Mouse (Mus musculus) stomach, embryonic 16.5 days (tissue): ENCODE measurements around the gene Rag2. TPM values are rescaled to one million over a fixed set of nuclear protein-coding genes. Genes with fewer than 3 reads are reported as not detected.

Experiments
- ATAC-seq: fragments of 200-750 bp; cut with Nextera tagmentation; 2 replicates; pipeline ENCODE4 v1.8.0; 2017; ENCODE audit warnings: moderate number of reproducible peaks, moderate TSS enrichment; ENCODE audit not compliant: insufficient read depth, low FRiP score
- H3K27ac ChIP-seq: fragments of 300-500 bp; sonication (generic); 2 replicates; pipeline ENCODE4 v1.5.1; 2014; ENCODE audit warnings: low read length
- H3K27me3 ChIP-seq: fragments of 300-500 bp; sonication (generic); 2 replicates; pipeline ENCODE4 v1.6.1; 2014; ENCODE audit warnings: low read length, control low read depth, mixed read lengths; ENCODE audit not compliant: control insufficient read depth, insufficient read depth
- H3K36me3 ChIP-seq: fragments of 300-500 bp; sonication (generic); 2 replicates; pipeline ENCODE4 v1.6.1; 2014; ENCODE audit warnings: low read length; ENCODE audit not compliant: control insufficient read depth, insufficient read depth
- H3K4me1 ChIP-seq: fragments of 300-500 bp; sonication (generic); 2 replicates; pipeline ENCODE4 v1.6.1; 2014; ENCODE audit warnings: low read length, control low read depth, mixed read lengths; ENCODE audit not compliant: control insufficient read depth, insufficient read depth
- H3K4me2 ChIP-seq: fragments of 300-500 bp; sonication (generic); 2 replicates; pipeline ENCODE4 v1.6.1; 2014; ENCODE audit warnings: low read depth, low read length, mixed read lengths
- H3K4me3 ChIP-seq: fragments of 300-500 bp; sonication (generic); replicated peaks from 2 replicates; pipeline ENCODE4 v1.5.1; 2014; ENCODE audit warnings: mild to moderate bottlenecking, low read length
- H3K9ac ChIP-seq: fragments of 300-500 bp; sonication (generic); 2 replicates; pipeline ENCODE4 v1.6.1; 2014; ENCODE audit warnings: low read length
- H3K9me3 ChIP-seq: fragments of 300-500 bp; sonication (generic); replicated peaks from 2 replicates; pipeline ENCODE4 v1.6.1; 2016; ENCODE audit warnings: low read length, control low read depth; ENCODE audit not compliant: control insufficient read depth
- WGBS: fragments of 180-500 bp; shearing (Covaris S2); extraction: QIAGEN DNeasy Blood & Tissue Kit; methylation state at CpG from one replicate; pipeline ENCODE4 v1.1.7; 2014; 5-methylcytosine and 5-hydroxymethylcytosine counted together
- polyA plus RNA-seq: library from polyadenylated mRNA; unstranded; fragments of >200 nt; fragmentation: Nextera tagmentation; extraction: Ambion mirVana; gene quantifications from 2 replicates; pipeline ENCODE4 v1.2.1, GENCODE M21; 2015

Rag2 gene
- polyA plus RNA-seq, 1 experiment from 2014 or later: 0.28 TPM

GRCm38 (mm10) chr2:101673547-101673946 lies 49.0 kb downstream of the Rag2 start:
- no peak overlapping the region for H3K4me2 ChIP-seq
- 0 out of 2 replicates have a peak, but pooled peaks cover 3% of the 10 kb centered on the region for H3K27me3 ChIP-seq
- no peak overlapping the region for H3K9ac ChIP-seq
- no peak overlapping the region for H3K4me3 ChIP-seq
- ATAC-seq: no peak
- H3K4me1 ChIP-seq: no peaks in the 10 kb centered on the region
- no peaks in the 10 kb centered on the region for H3K9me3 ChIP-seq
- no peaks in the 10 kb centered on the region for H3K36me3 ChIP-seq
- H3K27ac ChIP-seq: no peak overlapping the region
- 69% methylated on average over 3 of the region's 3 CpGs for WGBS

- 0 out of 2 replicates have a peak, but pooled peaks cover 3% of the 10 kb centered on the region for H3K27me3 ChIP-seq
- no peaks in the 10 kb centered on the region; the same call in 1 of the 2 replicates for H3K4me1 ChIP-seq
- H3K36me3 ChIP-seq: no peaks in the 10 kb centered on the region
- WGBS: under 1% methylated on average over 68 of the region's 68 CpGs
- peak within 1 kb of the TSS; percentile 56 for H3K4me2 ChIP-seq
- H3K9me3 ChIP-seq: no peaks in the 10 kb centered on the region
- peak within 1 kb of the TSS; percentile 94 for H3K9ac ChIP-seq
- no peak within 1 kb of the TSS for H3K27ac ChIP-seq
- ATAC-seq: peak; percentile 97
- peak within 1 kb of the TSS; percentile 71 for H3K4me3 ChIP-seq
Measured at GRCm38 (mm10) chr2:101678236-101679021, 53.9 kb downstream of the Rag2 start, which contains the start of gene Traf6. TSS of gene Traf6 (plus strand) at chr2:101678429.

DNA sequence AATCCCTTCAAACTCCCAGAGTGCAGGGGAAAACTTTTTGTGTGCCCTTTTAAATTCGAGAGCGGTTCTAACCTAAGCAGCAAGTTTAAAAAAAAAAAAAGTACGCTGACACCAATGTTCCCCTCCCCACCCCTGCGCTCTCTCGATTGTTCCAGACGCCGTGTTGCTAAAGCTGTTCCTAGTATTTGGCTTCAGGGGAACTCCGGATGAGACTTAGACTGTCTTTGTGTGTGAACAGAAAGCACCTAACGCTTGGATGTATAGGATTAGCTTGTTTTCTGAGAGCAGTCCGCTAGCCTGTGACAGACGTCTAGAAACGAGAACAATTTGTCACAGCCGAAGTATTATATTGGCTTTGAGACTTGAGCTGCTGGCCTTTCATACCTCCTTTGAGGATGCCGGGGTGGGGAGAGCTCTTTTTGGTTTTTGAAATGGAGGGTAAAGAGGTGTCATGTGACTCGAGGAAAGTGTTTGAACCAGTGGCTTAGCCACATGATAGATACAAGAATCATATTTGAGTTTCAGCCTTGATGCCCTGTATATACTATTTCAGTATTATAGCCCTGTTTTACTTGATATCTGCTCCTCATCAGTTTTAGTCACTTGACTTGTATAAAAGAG lies 54.8 kb downstream of the Rag2 start:
- Histone ChIP-seq H3K9me3 (no peaks in the 10 kb centered on the region), H3K4me2 (peak overlapping the region; percentile 56), H3K4me1 (no peaks in the 10 kb centered on the region; the same call in 1 of the 2 replicates), H3K27me3 (0 out of 2 replicates have a peak, but pooled peaks cover 3% of the 10 kb centered on the region), H3K9ac (peak overlapping the region; percentile 94), H3K36me3 (no peaks in the 10 kb centered on the region), H3K4me3 (peak overlapping the region; percentile 71), H3K27ac (no peak overlapping the region)
- 4% methylated on average over 15 of the region's 15 CpGs for WGBS
- ATAC-seq: no peak

Other genes starting within 250 kb of the Rag2 start
- gene Rag1, start 24.8 kb downstream of the Rag2 start, polyA plus RNA-seq: 0.04 and 0.17 TPM in 2 replicates
- gene B230118H07Rik, start 24.8 kb downstream of the Rag2 start, polyA plus RNA-seq: 45.6 and 50.3 TPM in 2 replicates
- 9.1 and 9.5 TPM in 2 replicates for gene Traf6, start 53.7 kb downstream of the Rag2 start, polyA plus RNA-seq